Mouse (Mus musculus) heart, postnatal 0 days (tissue): ENCODE results near the gene Kcnq1.

Experiments used
- CTCF ChIP-seq: IDR thresholded peaks from 2 replicates; pipeline ENCODE4 v1.5.1; 2016; ENCODE audit warnings: antibody characterized with exemption, control low read depth, low read depth
- EP300 ChIP-seq: IDR thresholded peaks from 2 replicates; pipeline ENCODE4 v1.6.1; 2016; ENCODE audit warnings: antibody characterized with exemption, low read depth

- TF ChIP-seq CTCF (no peak), EP300 (no peak)
Measured at GRCm38 (mm10) chr7:143305808-143306207, 199.6 kb downstream of the Kcnq1 start.
